Mouse (Mus musculus): ENCODE data around the gene Gucy1b2. TPM values are rescaled to one million over a fixed set of nuclear protein-coding genes. Genes with fewer than 3 reads are reported as not detected.

Gucy1b2 gene
- polyA plus RNA-seq, 1 experiment from 2014 or later, result not detected

DNA sequence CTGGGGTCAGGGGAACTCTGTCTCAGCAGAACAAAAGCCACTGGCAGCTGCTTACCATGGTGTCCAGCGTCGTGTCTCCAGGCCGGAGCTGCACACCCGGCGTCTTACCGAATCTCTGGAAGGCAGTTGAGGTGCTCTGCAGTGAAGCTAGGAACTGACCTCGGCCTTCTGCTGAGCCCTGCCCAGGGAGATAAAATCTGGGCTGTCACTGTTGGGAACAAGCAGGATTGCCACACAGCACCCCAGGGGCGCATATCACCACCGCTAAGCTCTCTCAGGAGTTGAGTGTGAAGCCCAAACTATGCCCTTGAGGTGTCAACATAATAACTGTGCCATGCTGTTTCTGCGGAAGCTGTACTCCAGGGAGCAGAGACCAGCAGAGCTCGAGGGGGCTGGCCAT lies 2.8 kb downstream of the Gucy1b2 start:
- no peak for DNase-seq
- H3K27ac ChIP-seq (ENCODE audit: low read depth), result no peak overlapping the region
- no peak overlapping the region for H3K9ac ChIP-seq (replicated peaks)
- H3K4me3 ChIP-seq (ENCODE audit: low read depth, low read length), result no peak overlapping the region
- H3K36me3 ChIP-seq (replicated peaks; ENCODE audit: insufficient read depth, low read length), result no peaks in the 10 kb centered on the region
- no peaks in the 10 kb centered on the region for H3K27me3 ChIP-seq (ENCODE audit: insufficient read depth, low read length)
- WGBS (ENCODE audit: insufficient replicate concordance), result 78% methylated on average over 11 of the region's 11 CpGs
- no peaks in the 10 kb centered on the region for H3K9me3 ChIP-seq (ENCODE audit: low read length)
- ATAC-seq, result no peak
- H3K4me2 ChIP-seq (ENCODE audit: low read depth, low read length), result no peak overlapping the region
- no peak for TF ChIP-seq EP300 (IDR thresholded peaks at IDR 0.05; ENCODE audit: low read depth)
- no peak for TF ChIP-seq CTCF (IDR thresholded peaks at IDR 0.05; ENCODE audit: low read depth)
- no peaks in the 10 kb centered on the region for H3K4me1 ChIP-seq (ENCODE audit: insufficient read depth)

DNA sequence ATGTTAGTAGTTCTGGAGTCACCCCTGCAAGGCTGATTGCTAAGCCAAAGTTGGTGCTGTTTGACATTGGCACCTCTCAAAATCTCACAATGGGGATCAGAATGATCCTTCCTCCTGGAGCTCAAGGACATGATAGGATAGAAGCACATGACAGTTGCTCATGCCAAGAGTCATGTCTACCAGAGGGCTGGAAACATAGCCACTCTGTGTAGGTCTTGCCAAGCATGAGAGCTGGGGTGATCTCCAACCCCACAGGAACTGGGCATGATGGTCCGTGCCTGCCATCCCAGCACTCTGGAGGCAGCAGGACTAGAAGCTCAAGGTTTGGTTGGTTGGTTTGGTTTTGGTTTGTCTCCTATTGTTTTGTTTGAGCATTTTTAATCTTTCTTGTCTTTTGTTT lies 5.4 kb downstream of the Gucy1b2 start:
- TF ChIP-seq CTCF (IDR thresholded peaks at IDR 0.05; ENCODE audit: low read depth) (no peak), EP300 (IDR thresholded peaks at IDR 0.05; ENCODE audit: low read depth) (no peak)
- ATAC-seq (no peak), DNase-seq (no peak)
- H3K4me2 ChIP-seq (ENCODE audit: low read depth, low read length), result no peak overlapping the region
- H3K27ac ChIP-seq (ENCODE audit: low read depth), result no peak overlapping the region
- no peaks in the 10 kb centered on the region for H3K4me1 ChIP-seq (ENCODE audit: insufficient read depth)
- WGBS (ENCODE audit: insufficient replicate concordance), result 64% methylated on average over 1 of the region's 1 CpGs
- no peak overlapping the region for H3K9ac ChIP-seq (replicated peaks)
- H3K9me3 ChIP-seq (ENCODE audit: low read length), result no peaks in the 10 kb centered on the region
- no peaks in the 10 kb centered on the region for H3K36me3 ChIP-seq (replicated peaks; ENCODE audit: insufficient read depth, low read length)
- H3K27me3 ChIP-seq (ENCODE audit: insufficient read depth, low read length), result no peaks in the 10 kb centered on the region
- no peak overlapping the region for H3K4me3 ChIP-seq (ENCODE audit: low read depth, low read length)

- 92% methylated on average over 3 of the region's 3 CpGs for WGBS (ENCODE audit: insufficient replicate concordance)
- no peak for DNase-seq
Measured at GRCm38 (mm10) chr14:62447214-62447548, 8.9 kb downstream of the Gucy1b2 start.

DNA sequence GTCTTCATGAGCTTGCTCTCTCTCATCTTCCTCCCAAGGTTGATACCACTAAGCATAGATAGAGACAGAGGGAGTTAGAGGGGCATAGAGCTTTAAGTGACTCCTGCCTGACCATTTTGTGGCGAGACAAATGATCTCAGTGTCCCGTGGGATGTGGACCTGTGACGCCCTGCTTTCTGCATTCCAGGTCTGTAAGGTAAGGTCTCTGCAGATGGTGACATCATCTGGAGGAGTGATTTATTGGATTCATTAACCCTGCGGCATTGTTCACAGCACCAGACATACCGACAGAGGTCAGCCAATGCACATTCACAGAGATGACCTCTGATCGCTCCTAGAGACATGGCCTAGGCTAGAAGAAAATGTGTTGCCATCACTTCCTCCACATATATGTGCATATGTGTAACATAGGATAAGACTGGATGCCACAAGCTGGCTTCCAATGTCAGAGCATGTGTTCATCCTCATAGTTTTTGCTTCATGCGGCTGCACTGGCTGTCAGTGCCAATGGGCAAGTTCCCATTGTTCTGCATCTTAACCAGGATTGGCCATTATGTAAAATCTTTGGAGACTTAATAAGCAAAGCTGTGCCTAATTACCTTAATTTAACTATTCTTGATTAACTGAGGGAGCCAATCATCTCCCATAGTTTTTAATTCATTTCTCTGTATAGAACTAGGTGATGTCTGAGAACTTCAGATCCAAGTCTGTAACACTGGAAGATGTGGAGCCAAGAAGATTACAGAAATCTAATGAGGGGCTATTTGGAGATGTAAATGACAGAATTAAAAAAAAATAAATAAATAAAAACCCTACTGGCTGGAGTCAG lies 9.5 kb downstream of the Gucy1b2 start:
- Histone ChIP-seq H3K36me3 (replicated peaks; ENCODE audit: insufficient read depth, low read length) (no peaks in the 10 kb centered on the region), H3K4me2 (ENCODE audit: low read depth, low read length) (no peak overlapping the region), H3K9me3 (ENCODE audit: low read length) (no peaks in the 10 kb centered on the region), H3K27me3 (ENCODE audit: insufficient read depth, low read length) (no peaks in the 10 kb centered on the region), H3K4me1 (ENCODE audit: insufficient read depth) (no peaks in the 10 kb centered on the region), H3K27ac (ENCODE audit: low read depth) (no peak overlapping the region), H3K4me3 (ENCODE audit: low read depth, low read length) (no peak overlapping the region), H3K9ac (replicated peaks) (no peak overlapping the region)
- TF ChIP-seq EP300 (IDR thresholded peaks at IDR 0.05; ENCODE audit: low read depth) (no peak), CTCF (IDR thresholded peaks at IDR 0.05; ENCODE audit: low read depth) (no peak)
- 68% methylated on average over 7 of the region's 7 CpGs for WGBS (ENCODE audit: insufficient replicate concordance)
- DNase-seq (no peak), ATAC-seq (no peak)

More at GRCm38 (mm10) chr14:62447214-62447548, 8.9 kb downstream of the Gucy1b2 start:
- H3K4me1 ChIP-seq (ENCODE audit: insufficient read depth), result no peaks in the 10 kb centered on the region
- H3K4me2 ChIP-seq (ENCODE audit: low read depth, low read length), result no peak overlapping the region
- no peak for TF ChIP-seq EP300 (IDR thresholded peaks at IDR 0.05; ENCODE audit: low read depth)
- no peak for TF ChIP-seq CTCF (IDR thresholded peaks at IDR 0.05; ENCODE audit: low read depth)
- H3K27ac ChIP-seq (ENCODE audit: low read depth), result no peak overlapping the region
- H3K4me3 ChIP-seq (ENCODE audit: low read depth, low read length), result no peak overlapping the region
- no peaks in the 10 kb centered on the region for H3K36me3 ChIP-seq (replicated peaks; ENCODE audit: insufficient read depth, low read length)
- no peak for ATAC-seq
- no peak overlapping the region for H3K9ac ChIP-seq (replicated peaks)
- no peaks in the 10 kb centered on the region for H3K9me3 ChIP-seq (ENCODE audit: low read length)
- no peaks in the 10 kb centered on the region for H3K27me3 ChIP-seq (ENCODE audit: insufficient read depth, low read length)

- no peak for DNase-seq
- Histone ChIP-seq H3K36me3 (replicated peaks; ENCODE audit: insufficient read depth, low read length) (no peaks in the 10 kb centered on the region), H3K27ac (ENCODE audit: low read depth) (no peak overlapping the region), H3K9ac (replicated peaks) (no peak overlapping the region), H3K4me3 (ENCODE audit: low read depth, low read length) (no peak overlapping the region), H3K9me3 (ENCODE audit: low read length) (no peaks in the 10 kb centered on the region), H3K27me3 (ENCODE audit: insufficient read depth, low read length) (no peaks in the 10 kb centered on the region), H3K4me1 (ENCODE audit: insufficient read depth) (no peaks in the 10 kb centered on the region), H3K4me2 (ENCODE audit: low read depth, low read length) (no peak overlapping the region)
- ATAC-seq, result no peak
- TF ChIP-seq CTCF (IDR thresholded peaks at IDR 0.05; ENCODE audit: low read depth) (no peak), EP300 (IDR thresholded peaks at IDR 0.05; ENCODE audit: low read depth) (no peak)
- WGBS (ENCODE audit: insufficient replicate concordance), result 77% methylated on average over 6 of the region's 6 CpGs
Measured at GRCm38 (mm10) chr14:62443840-62444430, 12.2 kb downstream of the Gucy1b2 start.

GRCm38 (mm10) chr14:62442971-62443370 lies 13.1 kb downstream of the Gucy1b2 start:
- DNase-seq, result no peak
- Histone ChIP-seq H3K36me3 (replicated peaks; ENCODE audit: insufficient read depth, low read length) (no peaks in the 10 kb centered on the region), H3K4me1 (ENCODE audit: insufficient read depth) (no peaks in the 10 kb centered on the region), H3K27ac (ENCODE audit: low read depth) (no peak overlapping the region), H3K9ac (replicated peaks) (no peak overlapping the region), H3K27me3 (ENCODE audit: insufficient read depth, low read length) (no peaks in the 10 kb centered on the region), H3K4me2 (ENCODE audit: low read depth, low read length) (no peak overlapping the region), H3K4me3 (ENCODE audit: low read depth, low read length) (no peak overlapping the region), H3K9me3 (ENCODE audit: low read length) (no peaks in the 10 kb centered on the region)
- 68% methylated on average over 1 of the region's 1 CpGs for WGBS (ENCODE audit: insufficient replicate concordance)
- ATAC-seq, result no peak
- no peak for TF ChIP-seq EP300 (IDR thresholded peaks at IDR 0.05; ENCODE audit: low read depth)
- no peak for TF ChIP-seq CTCF (IDR thresholded peaks at IDR 0.05; ENCODE audit: low read depth)
